Mouse (Mus musculus) intestine, embryonic 15.5 days (tissue): ENCODE results near the gene Cldn14. TPM values are rescaled to one million over a fixed set of nuclear protein-coding genes. Genes with fewer than 3 reads are reported as not detected.
"Not testable (repeated sequence)": the region's sequence is repeated elsewhere in the genome, so short reads cannot be mapped to it uniquely, and the experiment has no call there.

Experiments
- ATAC-seq: fragments of 200-750 bp; cut with Nextera tagmentation; 2 replicates; pipeline ENCODE4 v1.8.0; 2017; ENCODE audit warnings: moderate TSS enrichment, moderate library complexity
- H3K27ac ChIP-seq: fragments of 300-500 bp; sonication (generic); 2 replicates; pipeline ENCODE4 v1.5.1; 2015; ENCODE audit warnings: mild to moderate bottlenecking, inconsistent platforms
- H3K27me3 ChIP-seq: fragments of 300-500 bp; sonication (generic); replicated peaks from 2 replicates; pipeline ENCODE4 v1.6.1; 2015; ENCODE audit warnings: inconsistent platforms
- H3K36me3 ChIP-seq: fragments of 300-500 bp; sonication (generic); 2 replicates; pipeline ENCODE4 v1.6.1; 2015; ENCODE audit warnings: inconsistent platforms
- H3K4me1 ChIP-seq: fragments of 300-500 bp; sonication (generic); replicated peaks from 2 replicates; pipeline ENCODE4 v1.6.1; 2015; ENCODE audit warnings: inconsistent platforms
- H3K4me2 ChIP-seq: fragments of 300-500 bp; sonication (generic); replicated peaks from 2 replicates; pipeline ENCODE4 v1.6.1; 2015; ENCODE audit warnings: mild to moderate bottlenecking, inconsistent platforms
- H3K4me3 ChIP-seq: fragments of 300-500 bp; sonication (generic); replicated peaks from 2 replicates; pipeline ENCODE4 v1.5.1; 2015; ENCODE audit warnings: inconsistent platforms
- H3K9ac ChIP-seq: fragments of 300-500 bp; sonication (generic); 2 replicates; pipeline ENCODE4 v1.6.1; 2015; ENCODE audit warnings: inconsistent platforms
- H3K9me3 ChIP-seq: fragments of 300-500 bp; sonication (generic); 2 replicates; pipeline ENCODE4 v1.6.1; 2016; ENCODE audit warnings: inconsistent platforms
- WGBS: fragments of 180-500 bp; shearing (Covaris S2); methylation state at CpG from one replicate; pipeline ENCODE4 v1.1.7; 2015; 5-methylcytosine and 5-hydroxymethylcytosine counted together
- polyA plus RNA-seq: library from polyadenylated mRNA; unstranded; fragments of >200 nt; fragmentation: Nextera tagmentation; extraction: Ambion mirVana; gene quantifications from 2 replicates; pipeline ENCODE4 v1.2.1, GENCODE M21; 2015

Cldn14 gene
- polyA plus RNA-seq, 1 experiment from 2014 or later: 0.74 TPM

GRCm38 (mm10) chr16:94003478-94003877 lies 5.2 kb downstream of the Cldn14 start:
- WGBS: 88% methylated on average over 6 of the region's 6 CpGs
- Histone ChIP-seq H3K36me3 (no peaks in the 10 kb centered on the region), H3K27me3 (no peaks in the 10 kb centered on the region), H3K4me2 (no peak overlapping the region), H3K4me3 (no peak overlapping the region), H3K4me1 (no peaks in the 10 kb centered on the region; the same call in 1 of the 2 replicates), H3K9ac (no peak overlapping the region), H3K27ac (no peak overlapping the region), H3K9me3 (no peaks in the 10 kb centered on the region)
- ATAC-seq: no peak

GRCm38 (mm10) chr16:94001366-94001765 lies 7.3 kb downstream of the Cldn14 start:
- Histone ChIP-seq H3K9me3 (no peaks in the 10 kb centered on the region), H3K9ac (no peak overlapping the region), H3K4me1 (no peaks in the 10 kb centered on the region), H3K27me3 (no peaks in the 10 kb centered on the region), H3K27ac (no peak overlapping the region), H3K4me3 (no peak overlapping the region), H3K36me3 (no peaks in the 10 kb centered on the region), H3K4me2 (no peak overlapping the region)
- ATAC-seq: no peak
- 74% methylated on average over 6 of the region's 6 CpGs for WGBS

DNA sequence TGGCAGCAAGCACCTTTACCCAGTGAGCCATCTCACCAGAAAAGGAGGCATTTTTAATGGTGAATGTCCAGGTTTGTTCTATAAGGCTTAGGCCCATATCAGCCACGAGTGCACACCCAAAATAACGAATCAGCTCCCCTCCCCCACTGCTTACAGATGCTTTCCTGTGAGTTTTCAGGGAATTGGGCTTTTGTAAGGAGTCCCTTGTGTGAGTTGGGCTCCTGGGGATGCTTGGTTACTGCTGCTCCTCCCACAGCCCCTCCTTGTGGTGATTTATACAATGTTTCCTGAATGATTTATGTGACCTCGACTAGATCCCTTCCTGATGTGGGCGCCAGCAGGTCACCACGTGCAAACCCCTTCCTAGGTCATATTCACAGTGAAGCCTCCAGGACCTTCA lies 9.7 kb downstream of the Cldn14 start:
- Histone ChIP-seq H3K27ac (no peak overlapping the region), H3K36me3 (no peaks in the 10 kb centered on the region), H3K4me3 (no peak overlapping the region), H3K9ac (no peak overlapping the region), H3K27me3 (no peaks in the 10 kb centered on the region), H3K9me3 (no peaks in the 10 kb centered on the region), H3K4me1 (0 out of 2 replicates have a peak, but pooled peaks cover 5% of the 10 kb centered on the region), H3K4me2 (no peak overlapping the region)
- ATAC-seq: no peak
- 42% methylated on average over 5 of the region's 5 CpGs for WGBS

GRCm38 (mm10) chr16:93983576-93983975 lies 25.1 kb downstream of the Cldn14 start:
- Histone ChIP-seq H3K36me3 (no peaks in the 10 kb centered on the region), H3K27ac (no peak overlapping the region), H3K9ac (no peak overlapping the region), H3K4me3 (no peak overlapping the region), H3K9me3 (no peaks in the 10 kb centered on the region), H3K27me3 (no peaks in the 10 kb centered on the region), H3K4me1 (no peaks in the 10 kb centered on the region), H3K4me2 (no peak overlapping the region)
- 47% methylated on average over 9 of the region's 9 CpGs for whole genome bisulfite sequencing
- ATAC-seq: no peak

DNA sequence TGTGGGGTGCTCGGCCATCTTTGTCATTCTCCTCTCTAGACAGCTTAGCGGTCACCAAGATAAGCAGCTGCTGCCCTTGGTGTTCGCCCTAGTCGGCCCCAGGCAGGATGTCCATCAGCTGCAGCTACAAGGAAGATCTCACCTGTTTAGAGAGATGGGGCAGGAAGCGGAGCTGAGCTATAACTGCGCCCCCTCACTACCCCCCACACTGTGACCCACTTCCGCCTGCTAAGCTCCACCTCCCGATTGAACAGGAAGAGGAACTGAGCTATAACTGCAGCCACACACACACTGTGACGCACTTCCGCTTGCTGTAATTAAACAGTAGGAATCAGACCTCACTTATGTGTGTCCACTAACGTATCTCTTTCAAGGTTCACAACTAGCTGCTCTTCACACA lies 26.3 kb downstream of the Cldn14 start:
- ATAC-seq: no peak
- H3K4me3 ChIP-seq: no peak overlapping the region
- H3K27ac ChIP-seq: no peak overlapping the region
- H3K27me3 ChIP-seq: no peaks in the 10 kb centered on the region
- no peak overlapping the region for H3K4me2 ChIP-seq
- no peaks in the 10 kb centered on the region for H3K9me3 ChIP-seq
- H3K9ac ChIP-seq: no peak overlapping the region
- 81% methylated on average over 11 of the region's 11 CpGs for WGBS
- no peaks in the 10 kb centered on the region for H3K4me1 ChIP-seq
- H3K36me3 ChIP-seq: no peaks in the 10 kb centered on the region

DNA sequence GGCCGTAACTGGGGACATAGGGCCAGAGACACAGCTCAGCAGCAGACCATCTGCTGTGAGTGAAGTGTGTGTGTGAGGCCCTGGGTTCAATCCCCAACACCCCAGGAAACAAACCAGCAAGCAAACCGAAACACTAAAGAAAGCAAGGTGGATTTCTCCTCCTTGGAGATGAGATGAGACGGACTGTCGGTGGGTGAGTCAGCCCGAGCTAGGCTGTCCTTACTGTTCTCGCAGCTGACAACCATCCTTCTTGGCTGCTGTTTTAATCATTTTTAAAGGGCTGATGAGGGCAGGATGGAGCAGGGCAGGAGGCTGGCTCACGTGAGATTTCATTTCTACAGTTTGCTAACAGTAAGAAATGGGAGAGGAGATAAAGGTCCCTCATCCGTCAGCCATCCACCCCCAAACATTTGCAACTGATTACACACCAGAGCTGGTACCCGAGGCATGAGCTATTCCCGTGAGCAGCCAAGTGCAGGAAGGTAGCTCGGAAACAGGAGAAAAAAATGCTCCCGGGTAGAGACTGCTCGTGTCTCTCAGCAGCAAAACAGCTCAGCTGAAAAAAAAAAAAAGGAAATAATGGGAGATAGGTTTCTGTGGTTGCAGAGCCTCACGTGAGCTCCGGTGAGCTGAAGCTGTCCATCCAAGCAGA lies 27.3 kb downstream of the Cldn14 start:
- Histone ChIP-seq H3K36me3 (no peaks in the 10 kb centered on the region), H3K27ac (no peak overlapping the region), H3K9ac (no peak overlapping the region), H3K27me3 (no peaks in the 10 kb centered on the region), H3K4me3 (no peak overlapping the region), H3K4me1 (no peaks in the 10 kb centered on the region), H3K4me2 (no peak overlapping the region), H3K9me3 (no peaks in the 10 kb centered on the region)
- 69% methylated on average over 15 of the region's 15 CpGs for WGBS
- ATAC-seq: no peak

DNA sequence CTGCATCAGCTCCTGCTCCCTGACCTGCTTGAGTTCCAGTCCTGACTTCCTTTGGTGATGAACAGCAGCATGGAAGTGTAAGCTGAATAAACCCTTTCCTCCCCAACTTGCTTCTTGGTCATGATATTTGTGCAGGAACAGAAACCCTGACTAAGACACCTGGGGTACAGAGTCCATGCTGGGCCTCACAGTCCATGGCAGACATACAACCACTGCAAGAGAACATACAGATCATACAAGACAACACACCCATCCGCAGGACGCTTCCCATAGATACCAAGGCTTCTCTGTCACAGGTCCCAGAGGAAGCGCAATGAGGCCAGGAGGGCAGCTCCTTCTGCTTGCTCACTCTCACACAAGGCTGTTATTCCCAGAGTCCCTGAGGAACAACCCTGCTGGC lies 28.3 kb downstream of the Cldn14 start:
- H3K27me3 ChIP-seq, H3K9ac ChIP-seq, H3K27ac ChIP-seq, H3K4me2 ChIP-seq, H3K4me1 ChIP-seq, ATAC-seq, H3K36me3 ChIP-seq, H3K4me3 ChIP-seq, H3K9me3 ChIP-seq: not testable (repeated sequence)
- 85% methylated on average over 3 of the region's 3 CpGs for WGBS

- Histone ChIP-seq H3K9me3 (no peaks in the 10 kb centered on the region), H3K9ac (no peak overlapping the region), H3K27ac (no peak overlapping the region), H3K4me1 (no peaks in the 10 kb centered on the region), H3K4me3 (no peak overlapping the region), H3K4me2 (no peak overlapping the region), H3K27me3 (no peaks in the 10 kb centered on the region), H3K36me3 (no peaks in the 10 kb centered on the region)
- WGBS: 73% methylated on average over 2 of the region's 2 CpGs
- peak; percentile 44 for ATAC-seq
These were observed 29.3 kb downstream of the Cldn14 start for GRCm38 (mm10) chr16:93979316-93979715.

DNA sequence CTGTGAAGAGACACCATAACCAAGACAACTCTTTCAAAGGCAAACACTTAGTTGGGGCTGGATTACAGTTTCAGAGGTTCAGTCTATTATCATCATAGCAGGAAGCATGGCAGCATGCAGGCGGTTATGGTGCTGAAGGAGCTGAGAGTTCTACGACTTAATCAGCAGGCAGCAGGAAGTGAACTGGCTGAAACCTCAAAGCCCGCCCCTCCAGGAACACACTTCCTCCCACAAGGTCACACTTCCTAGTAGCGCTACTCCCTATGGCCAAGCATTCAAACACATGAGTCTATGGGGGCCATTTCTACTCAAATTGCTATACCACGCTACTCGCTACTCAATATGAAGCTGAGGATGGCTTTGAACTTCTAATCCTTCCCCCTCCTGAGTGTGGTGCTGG lies 31.1 kb downstream of the Cldn14 start:
- H3K9ac ChIP-seq: no peak overlapping the region
- 86% methylated on average over 6 of the region's 6 CpGs for WGBS
- ATAC-seq: no peak

DNA sequence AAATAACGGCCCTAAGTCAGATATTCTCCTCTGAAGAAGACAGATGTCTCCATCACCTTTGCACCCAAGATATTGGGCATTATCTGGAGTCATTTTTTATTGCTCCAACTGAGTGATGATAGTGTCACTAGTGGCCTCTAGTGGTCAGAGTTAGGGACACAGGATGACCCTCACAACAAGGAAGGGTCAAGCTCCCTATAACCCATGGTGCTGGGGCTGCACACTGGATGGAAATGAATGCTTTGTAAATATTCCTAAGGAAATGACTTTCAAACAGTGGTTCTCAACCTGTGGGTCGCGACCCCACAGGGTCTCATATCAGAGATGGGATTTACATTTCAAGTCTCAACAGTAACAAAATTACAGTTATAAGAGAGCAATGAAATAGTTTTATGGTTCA lies 31.7 kb downstream of the Cldn14 start:
- Histone ChIP-seq H3K36me3 (no peaks in the 10 kb centered on the region), H3K9ac (no peak overlapping the region), H3K4me3 (no peak overlapping the region), H3K9me3 (no peaks in the 10 kb centered on the region), H3K27ac (no peak overlapping the region), H3K4me1 (no peaks in the 10 kb centered on the region), H3K27me3 (no peaks in the 10 kb centered on the region), H3K4me2 (no peak overlapping the region)
- ATAC-seq: no peak
- 45% methylated on average over 3 of the region's 3 CpGs for WGBS

More for the DNA sequence above, 31.1 kb downstream of the Cldn14 start:
- Histone ChIP-seq H3K9me3 (no peaks in the 10 kb centered on the region), H3K36me3 (no peaks in the 10 kb centered on the region), H3K27ac (no peak overlapping the region), H3K4me2 (no peak overlapping the region), H3K4me3 (no peak overlapping the region), H3K27me3 (no peaks in the 10 kb centered on the region), H3K4me1 (no peaks in the 10 kb centered on the region)

GRCm38 (mm10) chr16:93975430-93975829 lies 33.2 kb downstream of the Cldn14 start:
- Histone ChIP-seq H3K4me3 (no peak overlapping the region), H3K4me2 (no peak overlapping the region), H3K27ac (no peak overlapping the region), H3K9ac (no peak overlapping the region), H3K9me3 (no peaks in the 10 kb centered on the region), H3K36me3 (no peaks in the 10 kb centered on the region), H3K27me3 (no peaks in the 10 kb centered on the region), H3K4me1 (no peaks in the 10 kb centered on the region)
- WGBS: 76% methylated on average over 12 of the region's 12 CpGs
- no peak for ATAC-seq

DNA sequence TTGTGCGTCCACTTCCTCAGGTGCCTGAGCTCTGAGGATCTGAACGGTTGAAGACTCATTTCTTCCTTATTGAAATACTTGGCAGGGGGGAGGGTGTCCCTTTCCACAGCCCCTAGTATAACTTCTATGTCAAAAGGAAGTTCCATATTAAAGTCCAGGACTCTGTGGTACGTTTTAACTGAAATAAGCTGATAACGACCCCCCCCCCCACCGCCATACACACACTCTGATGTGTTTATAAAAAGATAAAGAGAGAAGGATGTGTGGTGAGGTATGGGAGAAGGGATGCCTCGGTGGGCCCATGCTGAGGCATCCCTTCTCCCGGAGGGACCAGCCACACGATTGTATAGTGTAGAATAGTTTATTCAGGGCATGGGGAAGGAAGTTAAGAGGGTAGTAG lies 34.4 kb downstream of the Cldn14 start:
- Histone ChIP-seq H3K27ac (no peak overlapping the region), H3K27me3 (no peaks in the 10 kb centered on the region), H3K9me3 (no peaks in the 10 kb centered on the region), H3K36me3 (no peaks in the 10 kb centered on the region), H3K4me1 (no peaks in the 10 kb centered on the region), H3K4me3 (no peak overlapping the region), H3K4me2 (no peak overlapping the region; the same call in 1 of the 2 replicates), H3K9ac (no peak overlapping the region)
- WGBS: 47% methylated on average over 8 of the region's 8 CpGs
- ATAC-seq: no peak

- H3K27ac ChIP-seq: no peak overlapping the region
- no peaks in the 10 kb centered on the region for H3K4me1 ChIP-seq
- H3K4me2 ChIP-seq: peak overlapping the region; percentile 54
- no peaks in the 10 kb centered on the region for H3K36me3 ChIP-seq
- no peaks in the 10 kb centered on the region for H3K27me3 ChIP-seq
- no peaks in the 10 kb centered on the region for H3K9me3 ChIP-seq
- ATAC-seq: peak; percentile 58; the same call in 1 of the 2 replicates
- 47% methylated on average over 5 of the region's 5 CpGs for WGBS
- peak overlapping the region; percentile 19; the same call in 1 of the 2 replicates for H3K4me3 ChIP-seq
- H3K9ac ChIP-seq: 0 out of 2 replicates have a peak overlapping the region, but pooled peaks have one; percentile 26
These were observed 35.1 kb downstream of the Cldn14 start for GRCm38 (mm10) chr16:93973554-93973953.
